Mouse (Mus musculus) bone marrow macrophage, adult 2 months (primary cell): ENCODE data around the gene Ntm. TPM values are rescaled to one million over a fixed set of nuclear protein-coding genes. Genes with fewer than 3 reads are reported as not detected.

ENCODE experiments used
- H3K27ac ChIP-seq: 2 replicates; pipeline ENCODE4 v1.5.1; 2012; ENCODE audit warnings: low read depth, low read length; ENCODE audit not compliant: insufficient read depth
- H3K4me1 ChIP-seq: 2 replicates; pipeline ENCODE4 v1.6.1; 2012; ENCODE audit warnings: low read length; ENCODE audit not compliant: control insufficient read depth, insufficient read depth
- H3K4me3 ChIP-seq: 2 replicates; pipeline ENCODE4 v1.5.1; 2012; ENCODE audit warnings: mild to moderate bottlenecking, low read length, moderate library complexity; ENCODE audit not compliant: insufficient read depth
- CTCF ChIP-seq: IDR thresholded peaks from 2 replicates; pipeline ENCODE4 v1.5.1; 2012; ENCODE audit warnings: low read depth, mild to moderate bottlenecking, low read length, moderate library complexity
- POLR2A ChIP-seq: IDR thresholded peaks from 2 replicates; pipeline ENCODE4 v1.6.1; 2012; ENCODE audit warnings: mild to moderate bottlenecking, low read depth, low read length, borderline replicate concordance
- polyA plus RNA-seq: library from polyadenylated mRNA; stranded (reverse); fragments of >200 nt; gene quantifications from 2 replicates; pipeline ENCODE4 v1.2.4, GENCODE M21; 2012; ENCODE audit not compliant: missing spikeins, insufficient read depth, insufficient read length

The Ntm gene
- polyA plus RNA-seq, 1 experiment: not detected

- no peak overlapping the region for H3K27ac ChIP-seq
- no peaks in the 10 kb centered on the region for H3K4me1 ChIP-seq
- TF ChIP-seq CTCF: no peak
- no peak for TF ChIP-seq POLR2A
- no peak overlapping the region for H3K4me3 ChIP-seq
These were observed 886.9 kb downstream of the Ntm start for GRCm38 (mm10) chr9:29075924-29076577.

- no peak for TF ChIP-seq POLR2A
- no peak for TF ChIP-seq CTCF
- Histone ChIP-seq H3K4me3 (no peak overlapping the region), H3K4me1 (no peaks in the 10 kb centered on the region), H3K27ac (no peak overlapping the region)
These were observed 887.7 kb downstream of the Ntm start for GRCm38 (mm10) chr9:29075243-29075642.

GRCm38 (mm10) chr9:29074494-29074893, 888.4 kb downstream of the Ntm start:
- Histone ChIP-seq H3K4me1 (no peaks in the 10 kb centered on the region), H3K4me3 (no peak overlapping the region), H3K27ac (no peak overlapping the region)
- TF ChIP-seq CTCF (no peak), POLR2A (no peak)

GRCm38 (mm10) chr9:29071997-29072396, 890.9 kb downstream of the Ntm start:
- Histone ChIP-seq H3K4me1 (no peaks in the 10 kb centered on the region), H3K4me3 (no peak overlapping the region), H3K27ac (no peak overlapping the region)
- TF ChIP-seq CTCF (no peak), POLR2A (no peak)

GRCm38 (mm10) chr9:29067572-29067971, 895.4 kb downstream of the Ntm start:
- TF ChIP-seq POLR2A: no peak
- TF ChIP-seq CTCF: no peak
- Histone ChIP-seq H3K4me1 (no peaks in the 10 kb centered on the region), H3K4me3 (no peak overlapping the region), H3K27ac (no peak overlapping the region)

GRCm38 (mm10) chr9:29060293-29060692, 902.6 kb downstream of the Ntm start:
- Histone ChIP-seq H3K4me3 (no peak overlapping the region), H3K4me1 (no peaks in the 10 kb centered on the region), H3K27ac (no peak overlapping the region)
- TF ChIP-seq POLR2A: no peak
- TF ChIP-seq CTCF: no peak

- H3K27ac ChIP-seq: no peak overlapping the region
- no peaks in the 10 kb centered on the region for H3K4me1 ChIP-seq
- TF ChIP-seq POLR2A (no peak), CTCF (no peak)
- H3K4me3 ChIP-seq: no peak overlapping the region
These were observed 904.1 kb downstream of the Ntm start for GRCm38 (mm10) chr9:29058811-29059210.

- TF ChIP-seq CTCF: no peak
- no peak for TF ChIP-seq POLR2A
- no peaks in the 10 kb centered on the region for H3K4me1 ChIP-seq
- no peak overlapping the region for H3K4me3 ChIP-seq
- H3K27ac ChIP-seq: no peak overlapping the region
These were observed 907.3 kb downstream of the Ntm start for GRCm38 (mm10) chr9:29055637-29056036.

- H3K4me1 ChIP-seq: no peaks in the 10 kb centered on the region
- TF ChIP-seq POLR2A (no peak), CTCF (no peak)
- no peak overlapping the region for H3K4me3 ChIP-seq
These were observed 926.5 kb downstream of the Ntm start for GRCm38 (mm10) chr9:29036466-29036865.

GRCm38 (mm10) chr9:29036058-29036457, 926.9 kb downstream of the Ntm start:
- Histone ChIP-seq H3K4me3 (no peak overlapping the region), H3K27ac (no peak overlapping the region), H3K4me1 (no peaks in the 10 kb centered on the region)
- no peak for TF ChIP-seq POLR2A
- TF ChIP-seq CTCF: no peak

More at GRCm38 (mm10) chr9:29036466-29036865, 926.5 kb downstream of the Ntm start:
- no peak overlapping the region for H3K27ac ChIP-seq

GRCm38 (mm10) chr9:29026410-29026809, 936.5 kb downstream of the Ntm start:
- no peak overlapping the region for H3K27ac ChIP-seq
- H3K4me1 ChIP-seq: no peaks in the 10 kb centered on the region
- H3K4me3 ChIP-seq: no peak overlapping the region
- TF ChIP-seq CTCF: no peak
- no peak for TF ChIP-seq POLR2A
